Mouse (Mus musculus) CH12.LX (cell line): ENCODE data around the gene Dlg2. TPM values are rescaled to one million over a fixed set of nuclear protein-coding genes. Genes with fewer than 3 reads are reported as not detected.

Experiments used
- DNase-seq: peaks from one replicate; pipeline ENCODE4 v3.0.0-alpha.2; 2013; ENCODE audit errors: extremely low read depth
- H3K27ac ChIP-seq: 2 replicates; pipeline ENCODE4 v1.5.1; 2012; ENCODE audit warnings: low read depth, mild to moderate bottlenecking, control low read depth, moderate library complexity; ENCODE audit not compliant: insufficient read depth
- H3K27me3 ChIP-seq: replicated peaks from 2 replicates; pipeline ENCODE3; 2012; ENCODE audit warnings: inconsistent platforms
- H3K36me3 ChIP-seq, 2 experiments: replicated peaks in 1 of 2; 2 replicates each; pipeline versions ENCODE3 to v1.6.1; 2012; ENCODE audit warnings: inconsistent platforms in 1 of 2, low read length in 1 of 2, mild to moderate bottlenecking in 1 of 2, mixed read lengths in 1 of 2, moderate library complexity in 1 of 2; ENCODE audit not compliant: control insufficient read depth in 1 of 2, insufficient read depth in 1 of 2
- H3K4me1 ChIP-seq, 2 experiments: 2 replicates each; pipeline ENCODE4 v1.6.1; 2012; ENCODE audit warnings: inconsistent platforms in 1 of 2, moderate library complexity in 1 of 2; ENCODE audit not compliant: insufficient read depth in 2 of 2, control insufficient read depth in 1 of 2
- H3K4me2 ChIP-seq: 2 replicates; pipeline ENCODE4 v1.6.1; 2012; ENCODE audit warnings: low read depth, mild to moderate bottlenecking, control low read depth; ENCODE audit not compliant: poor library complexity, insufficient read depth, severe bottlenecking
- H3K4me3 ChIP-seq, 3 experiments: fragments of 150-350 bp in 1 of 3; sonication (generic) in 1 of 3; replicated peaks in 1 of 3; 2 replicates each; pipeline versions ENCODE3 to v1.5.1; 2011 to 2012; ENCODE audit warnings: low read depth in 2 of 3, low read length in 2 of 3, mild to moderate bottlenecking in 2 of 3, moderate library complexity in 2 of 3, control low read depth in 1 of 3, improper control_type of control experiment in 1 of 3, inconsistent platforms in 1 of 3, mixed read lengths in 1 of 3; ENCODE audit not compliant: poor library complexity in 1 of 3
- H3K79me2 ChIP-seq: replicated peaks from 2 replicates; pipeline ENCODE4 v1.6.1; 2012; ENCODE audit warnings: mild to moderate bottlenecking, moderate library complexity; ENCODE audit not compliant: control insufficient read depth, poor library complexity, insufficient read depth, severe bottlenecking; ENCODE audit errors: extremely low read depth
- H3K9ac ChIP-seq: 2 replicates; pipeline ENCODE4 v1.6.1; 2012; ENCODE audit warnings: low read depth, mild to moderate bottlenecking, control low read depth, moderate library complexity; ENCODE audit not compliant: insufficient read depth
- H3K9me3 ChIP-seq: replicated peaks from 2 replicates; pipeline ENCODE3; 2012; ENCODE audit warnings: low read length, inconsistent platforms, mixed read lengths
- BHLHE40 ChIP-seq: IDR thresholded peaks from 2 replicates; pipeline ENCODE4 v1.6.1; 2011; ENCODE audit warnings: mild to moderate bottlenecking, low read depth, low read length, improper control_type of control experiment
- CHD1 ChIP-seq: IDR thresholded peaks from 2 replicates; pipeline ENCODE4 v1.6.1; 2012; ENCODE audit warnings: low read depth, low read length, improper control_type of control experiment, inconsistent platforms
- CHD2 ChIP-seq: IDR thresholded peaks from 2 replicates; pipeline ENCODE4 v1.6.1; 2011; ENCODE audit warnings: low read length, improper control_type of control experiment
- E2F4 ChIP-seq: IDR thresholded peaks from 2 replicates; pipeline ENCODE4 v1.6.1; 2011; ENCODE audit warnings: low read depth, low read length, improper control_type of control experiment; ENCODE audit not compliant: insufficient replicate concordance
- ELF1 ChIP-seq: IDR thresholded peaks from 2 replicates; pipeline ENCODE4 v1.6.1; 2014; ENCODE audit warnings: low read depth, mild to moderate bottlenecking, inconsistent platforms, low read length, improper control_type of control experiment
- HCFC1 ChIP-seq: IDR thresholded peaks from 2 replicates; pipeline ENCODE4 v1.6.1; 2012; ENCODE audit warnings: low read depth, mild to moderate bottlenecking, inconsistent platforms, low read length, improper control_type of control experiment
- IRF4 ChIP-seq: IDR thresholded peaks from 2 replicates; pipeline ENCODE4 v1.6.1; 2014; ENCODE audit warnings: low read depth, mild to moderate bottlenecking, inconsistent platforms, low read length, improper control_type of control experiment
- JUND ChIP-seq: conservative IDR thresholded peaks from 2 replicates; pipeline ENCODE4 v1.6.1; 2011; ENCODE audit warnings: low read depth, low read length, improper control_type of control experiment
- KAT2A ChIP-seq: IDR thresholded peaks from 2 replicates; pipeline ENCODE4 v1.6.1; 2012; ENCODE audit warnings: low read length, improper control_type of control experiment, inconsistent platforms; ENCODE audit not compliant: insufficient replicate concordance
- MAFK ChIP-seq: IDR thresholded peaks from 2 replicates; pipeline ENCODE4 v1.6.1; 2011; ENCODE audit warnings: low read length, improper control_type of control experiment; ENCODE audit not compliant: insufficient replicate concordance
- MAZ ChIP-seq: IDR thresholded peaks from 2 replicates; pipeline ENCODE4 v1.6.1; 2012; ENCODE audit warnings: low read depth, mild to moderate bottlenecking, inconsistent platforms, low read length, improper control_type of control experiment, moderate library complexity
- MEF2A ChIP-seq: IDR thresholded peaks from 2 replicates; pipeline ENCODE4 v1.6.1; 2014; ENCODE audit warnings: low read depth, mild to moderate bottlenecking, inconsistent platforms, low read length, improper control_type of control experiment, borderline replicate concordance
- MXI1 ChIP-seq: IDR thresholded peaks from 2 replicates; pipeline ENCODE4 v1.6.1; 2011; ENCODE audit warnings: mild to moderate bottlenecking, low read depth, low read length, improper control_type of control experiment
- MYC ChIP-seq: IDR thresholded peaks from 2 replicates; pipeline ENCODE4 v1.6.1; 2011; ENCODE audit warnings: low read depth, mild to moderate bottlenecking, improper control_type of control experiment, low read length
- NRF1 ChIP-seq: IDR thresholded peaks from 2 replicates; pipeline ENCODE4 v1.6.1; 2014; ENCODE audit warnings: low read depth, mild to moderate bottlenecking, inconsistent platforms, low read length, improper control_type of control experiment, moderate library complexity
- POLR2A ChIP-seq: IDR thresholded peaks from 2 replicates; pipeline ENCODE4 v1.6.1; 2011; ENCODE audit warnings: low read depth, mild to moderate bottlenecking, improper control_type of control experiment, low read length
- POLR2AphosphoS2 ChIP-seq: IDR thresholded peaks from 2 replicates; pipeline ENCODE4 v1.6.1; 2011; ENCODE audit warnings: low read depth, low read length, improper control_type of control experiment
- RAD21 ChIP-seq: IDR thresholded peaks from 2 replicates; pipeline ENCODE4 v1.6.1; 2011; ENCODE audit warnings: low read depth, mild to moderate bottlenecking, low read length, improper control_type of control experiment, moderate library complexity
- TBP ChIP-seq: conservative IDR thresholded peaks from 2 replicates; pipeline ENCODE4 v1.6.1; 2011; ENCODE audit warnings: low read depth, low read length, improper control_type of control experiment
- TCF12 ChIP-seq: IDR thresholded peaks from 2 replicates; pipeline ENCODE4 v1.6.1; 2014; ENCODE audit warnings: low read depth, mild to moderate bottlenecking, inconsistent platforms, low read length, improper control_type of control experiment
- UBTF ChIP-seq: IDR thresholded peaks from 2 replicates; pipeline ENCODE4 v1.6.1; 2012; ENCODE audit warnings: low read depth, mild to moderate bottlenecking, inconsistent platforms, low read length, improper control_type of control experiment, moderate library complexity
- USF1 ChIP-seq: IDR thresholded peaks from 2 replicates; pipeline ENCODE4 v1.6.1; 2014; ENCODE audit warnings: low read depth, mild to moderate bottlenecking, inconsistent platforms, low read length, improper control_type of control experiment
- ZC3H11A ChIP-seq: IDR thresholded peaks from 2 replicates; pipeline ENCODE4 v1.6.1; 2012; ENCODE audit warnings: low read depth, mild to moderate bottlenecking, inconsistent platforms, low read length, improper control_type of control experiment
- ZKSCAN1 ChIP-seq: IDR thresholded peaks from 2 replicates; pipeline ENCODE4 v1.6.1; 2012; ENCODE audit warnings: low read depth, inconsistent platforms, low read length, improper control_type of control experiment, borderline replicate concordance
- ZNF384 ChIP-seq: IDR thresholded peaks from 2 replicates; pipeline ENCODE4 v1.6.1; 2012; ENCODE audit warnings: low read depth, low read length, improper control_type of control experiment, inconsistent platforms
- dilution Hi-C: fragments of 300-500 bp; cut with MboI; formaldehyde crosslinking; loops from 2 replicates; pipeline ENCODE4 v1.14.3; 2020; ENCODE audit warnings: low sequenced_read_pairs; ENCODE audit not compliant: extremely low pct_unique_long_range_greater_than_20kb, extremely low pct_ligation_motif_present
- in situ Hi-C: fragments of 300-500 bp; cut with MboI; formaldehyde crosslinking; loops from 3 replicates; pipeline ENCODE4 v1.14.3; 2019; ENCODE audit warnings: low sequenced_read_pairs, low pct_ligation_motif_present, low pct_unique_long_range_greater_than_20kb, mixed read lengths
- polyA plus RNA-seq: library from polyadenylated mRNA; unstranded; fragments of >175 nt; gene quantifications from 2 replicates; pipeline ENCODE4 v1.2.1, GENCODE M21; 2012; ENCODE audit warnings: low read depth; ENCODE audit not compliant: insufficient read length
- total RNA-seq, 2 experiments: library from RNA; depleted of rRNA; stranded (reverse); fragments of 300-350 nt in 1 of 2; fragments of >200 nt in 1 of 2; gene quantifications; 2 replicates each; pipeline ENCODE4 v1.2.3; 2012 to 2014

The Dlg2 gene
- total and polyA plus RNA-seq, 3 experiments = 0.36 TPM; not detected in 2

GRCm38 (mm10) chr7:91810774-91811173 is 1334.3 kb downstream of the Dlg2 start:
- Histone ChIP-seq H3K27me3 (no peaks in the 10 kb centered on the region), H3K79me2 (no peaks in the 10 kb centered on the region), H3K4me3 (no peak overlapping the region), H3K4me1 (no peaks in the 10 kb centered on the region), H3K4me2 (no peak overlapping the region)
- in situ Hi-C loops = no loop called here
- TF ChIP-seq ZC3H11A (no peak), TBP (no peak), POLR2AphosphoS2 (no peak), MYC (no peak), UBTF (no peak), CHD1 (no peak), RAD21 (no peak), USF1 (no peak), BHLHE40 (no peak), MAFK (no peak), JUND (no peak), CHD2 (no peak)
- TF ChIP-seq, all 38 proteins: peak for 0
- H3K36me3 ChIP-seq = no peaks in the 10 kb centered on the region
- H3K27ac ChIP-seq = no peak overlapping the region
- no peaks in the 10 kb centered on the region for H3K9me3 ChIP-seq
- dilution Hi-C loops = no loop called here
- no peak for DNase-seq
- no peak overlapping the region for H3K9ac ChIP-seq

GRCm38 (mm10) chr7:91818004-91818403 is 1341.5 kb downstream of the Dlg2 start:
- no peaks in the 10 kb centered on the region for H3K36me3 ChIP-seq
- no peaks in the 10 kb centered on the region for H3K4me1 ChIP-seq
- H3K27me3 ChIP-seq = no peaks in the 10 kb centered on the region
- no peak overlapping the region for H3K9ac ChIP-seq
- no peak overlapping the region for H3K4me2 ChIP-seq
- TF ChIP-seq CHD1 (no peak), HCFC1 (no peak), POLR2A (no peak), ELF1 (no peak), ZNF384 (no peak), MXI1 (no peak), MAZ (no peak), TCF12 (no peak), RAD21 (no peak), MAFK (no peak), KAT2A (no peak), E2F4 (no peak), MEF2A (no peak), USF1 (no peak), IRF4 (no peak), ZKSCAN1 (no peak), NRF1 (no peak), JUND (no peak)
- no peaks in the 10 kb centered on the region for H3K9me3 ChIP-seq
- in situ Hi-C loops (no loop called here), dilution Hi-C loops (no loop called here)
- H3K79me2 ChIP-seq = no peaks in the 10 kb centered on the region
- no peak overlapping the region for H3K27ac ChIP-seq
- no peak for DNase-seq
- no peak overlapping the region for H3K4me3 ChIP-seq
